Mouse (Mus musculus): ENCODE measurements around the gene Scrg1. TPM values are rescaled to one million over a fixed set of nuclear protein-coding genes. Genes with fewer than 3 reads are reported as not detected.
"Not testable (repeated sequence)": the region's sequence is repeated elsewhere in the genome, so short reads cannot be mapped to it uniquely, and the experiment has no call there.

Scrg1 gene
- polyA plus RNA-seq, 1 experiment: not detected

- TF ChIP-seq TAL1 (IDR thresholded peaks at IDR 0.05; ENCODE audit: low read length) (no peak), GATA1 (IDR thresholded peaks at IDR 0.05; ENCODE audit: low read length) (no peak)
- no peaks in the 10 kb centered on the region for H3K36me3 ChIP-seq (ENCODE audit: control insufficient read depth)
- H3K27me3 ChIP-seq (ENCODE audit: control insufficient read depth): peaks cover 7% of the 10 kb centered on the region
- no peaks in the 10 kb centered on the region; the same call in 1 of the 2 replicates for H3K4me1 ChIP-seq (ENCODE audit: control insufficient read depth)
- no peak overlapping the region for H3K4me3 ChIP-seq (replicated peaks)
- H3K9me3 ChIP-seq (ENCODE audit: control insufficient read depth, low read length): no peaks in the 10 kb centered on the region
These were observed 27.2 kb upstream of the Scrg1 start for GRCm38 (mm10) chr8:57428566-57428965.

- H3K4me3 ChIP-seq (replicated peaks): no peak overlapping the region
- no peaks in the 10 kb centered on the region for H3K36me3 ChIP-seq (ENCODE audit: control insufficient read depth)
These were observed 26.4 kb upstream of the Scrg1 start for GRCm38 (mm10) chr8:57429166-57429887.

GRCm38 (mm10) chr8:57429888-57430274 lies 25.8 kb upstream of the Scrg1 start:
- not testable (repeated sequence) for H3K4me3 ChIP-seq (replicated peaks); H3K9me3 ChIP-seq (ENCODE audit: control insufficient read depth, low read length); H3K4me1 ChIP-seq (ENCODE audit: control insufficient read depth); H3K36me3 ChIP-seq (ENCODE audit: control insufficient read depth); H3K27me3 ChIP-seq (ENCODE audit: control insufficient read depth)

More at GRCm38 (mm10) chr8:57429166-57429887, 26.4 kb upstream of the Scrg1 start:
- no peaks in the 10 kb centered on the region; the same call in 1 of the 2 replicates for H3K4me1 ChIP-seq (ENCODE audit: control insufficient read depth)
- peaks cover 7% of the 10 kb centered on the region for H3K27me3 ChIP-seq (ENCODE audit: control insufficient read depth)
- no peaks in the 10 kb centered on the region for H3K9me3 ChIP-seq (ENCODE audit: control insufficient read depth, low read length)
- TF ChIP-seq TAL1 (IDR thresholded peaks at IDR 0.05; ENCODE audit: low read length): no peak
- no peak for TF ChIP-seq GATA1 (IDR thresholded peaks at IDR 0.05; ENCODE audit: low read length)

- TF ChIP-seq GATA1 (IDR thresholded peaks at IDR 0.05; ENCODE audit: low read length) (no peak), TAL1 (IDR thresholded peaks at IDR 0.05; ENCODE audit: low read length) (no peak)
- H3K4me3 ChIP-seq (replicated peaks): no peak overlapping the region
- peaks cover 7% of the 10 kb centered on the region for H3K27me3 ChIP-seq (ENCODE audit: control insufficient read depth)
- H3K36me3 ChIP-seq (ENCODE audit: control insufficient read depth): no peaks in the 10 kb centered on the region
- no peaks in the 10 kb centered on the region for H3K9me3 ChIP-seq (ENCODE audit: control insufficient read depth, low read length)
- H3K4me1 ChIP-seq (ENCODE audit: control insufficient read depth): no peaks in the 10 kb centered on the region; the same call in 1 of the 2 replicates
These were observed 24.8 kb upstream of the Scrg1 start for GRCm38 (mm10) chr8:57430901-57431300.

- Histone ChIP-seq H3K9me3 (ENCODE audit: control insufficient read depth, low read length) (no peaks in the 10 kb centered on the region), H3K4me1 (ENCODE audit: control insufficient read depth) (no peaks in the 10 kb centered on the region; the same call in 1 of the 2 replicates), H3K27me3 (ENCODE audit: control insufficient read depth) (peaks cover 3% of the 10 kb centered on the region), H3K4me3 (replicated peaks) (no peak overlapping the region), H3K36me3 (ENCODE audit: control insufficient read depth) (no peaks in the 10 kb centered on the region)
- TF ChIP-seq GATA1 (IDR thresholded peaks at IDR 0.05; ENCODE audit: low read length) (no peak), TAL1 (IDR thresholded peaks at IDR 0.05; ENCODE audit: low read length) (no peak)
These were observed 22.9 kb upstream of the Scrg1 start for GRCm38 (mm10) chr8:57432802-57433201.

GRCm38 (mm10) chr8:57435768-57436436 lies 19.8 kb upstream of the Scrg1 start:
- Histone ChIP-seq H3K4me3 (replicated peaks) (no peak overlapping the region), H3K9me3 (ENCODE audit: control insufficient read depth, low read length) (no peaks in the 10 kb centered on the region), H3K4me1 (ENCODE audit: control insufficient read depth) (no peaks in the 10 kb centered on the region), H3K27me3 (ENCODE audit: control insufficient read depth) (no peaks in the 10 kb centered on the region), H3K36me3 (ENCODE audit: control insufficient read depth) (no peaks in the 10 kb centered on the region)
- TF ChIP-seq TAL1 (IDR thresholded peaks at IDR 0.05; ENCODE audit: low read length): no peak
- TF ChIP-seq GATA1 (IDR thresholded peaks at IDR 0.05; ENCODE audit: low read length): no peak

GRCm38 (mm10) chr8:57436437-57436796 lies 19.3 kb upstream of the Scrg1 start:
- Histone ChIP-seq H3K27me3 (ENCODE audit: control insufficient read depth) (no peaks in the 10 kb centered on the region), H3K36me3 (ENCODE audit: control insufficient read depth) (no peaks in the 10 kb centered on the region), H3K9me3 (ENCODE audit: control insufficient read depth, low read length) (no peaks in the 10 kb centered on the region), H3K4me1 (ENCODE audit: control insufficient read depth) (no peaks in the 10 kb centered on the region), H3K4me3 (replicated peaks) (no peak overlapping the region)
- TF ChIP-seq GATA1 (IDR thresholded peaks at IDR 0.05; ENCODE audit: low read length) (no peak), TAL1 (IDR thresholded peaks at IDR 0.05; ENCODE audit: low read length) (no peak)

- H3K9me3 ChIP-seq (ENCODE audit: control insufficient read depth, low read length): no peaks in the 10 kb centered on the region
- no peaks in the 10 kb centered on the region for H3K36me3 ChIP-seq (ENCODE audit: control insufficient read depth)
- TF ChIP-seq TAL1 (IDR thresholded peaks at IDR 0.05; ENCODE audit: low read length) (no peak), GATA1 (IDR thresholded peaks at IDR 0.05; ENCODE audit: low read length) (no peak)
- H3K27me3 ChIP-seq (ENCODE audit: control insufficient read depth): no peaks in the 10 kb centered on the region
- H3K4me3 ChIP-seq (replicated peaks): no peak overlapping the region
- no peaks in the 10 kb centered on the region for H3K4me1 ChIP-seq (ENCODE audit: control insufficient read depth)
These were observed 14.6 kb upstream of the Scrg1 start for GRCm38 (mm10) chr8:57441131-57441530.

- TF ChIP-seq GATA1 (IDR thresholded peaks at IDR 0.05; ENCODE audit: low read length): no peak
- no peak for TF ChIP-seq TAL1 (IDR thresholded peaks at IDR 0.05; ENCODE audit: low read length)
- Histone ChIP-seq H3K4me1 (ENCODE audit: control insufficient read depth) (no peaks in the 10 kb centered on the region), H3K36me3 (ENCODE audit: control insufficient read depth) (no peaks in the 10 kb centered on the region), H3K9me3 (ENCODE audit: control insufficient read depth, low read length) (no peaks in the 10 kb centered on the region), H3K4me3 (replicated peaks) (no peak overlapping the region), H3K27me3 (ENCODE audit: control insufficient read depth) (no peaks in the 10 kb centered on the region)
These were observed 14.2 kb upstream of the Scrg1 start for GRCm38 (mm10) chr8:57441556-57441955.

All from erythroblast, embryonic 14.5 days (primary cell).